Mouse (Mus musculus): ENCODE results near the gene Ppp3cb.

Gene Ppp3cb

DNA sequence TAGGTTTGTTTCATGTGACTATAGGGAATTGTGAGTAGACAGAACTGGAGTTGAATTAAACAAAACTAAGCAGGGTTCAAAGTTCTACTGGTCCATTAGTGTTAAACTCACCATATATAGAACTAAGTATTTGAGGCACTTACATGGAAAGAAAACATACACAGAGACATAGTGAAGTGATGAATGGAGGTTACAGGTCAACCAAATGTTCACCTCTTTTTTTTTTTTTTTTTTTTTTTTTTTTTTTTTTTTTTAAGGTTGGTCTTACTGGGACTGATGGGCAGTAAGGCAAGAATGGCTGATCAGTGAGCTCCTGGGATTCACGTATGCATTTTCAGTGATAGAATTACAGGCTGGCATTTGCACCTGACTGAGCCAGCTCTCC is 66.2 kb downstream of the Ppp3cb start:
- no peak for DNase-seq (ENCODE audit: low read depth, low spot score)

DNA sequence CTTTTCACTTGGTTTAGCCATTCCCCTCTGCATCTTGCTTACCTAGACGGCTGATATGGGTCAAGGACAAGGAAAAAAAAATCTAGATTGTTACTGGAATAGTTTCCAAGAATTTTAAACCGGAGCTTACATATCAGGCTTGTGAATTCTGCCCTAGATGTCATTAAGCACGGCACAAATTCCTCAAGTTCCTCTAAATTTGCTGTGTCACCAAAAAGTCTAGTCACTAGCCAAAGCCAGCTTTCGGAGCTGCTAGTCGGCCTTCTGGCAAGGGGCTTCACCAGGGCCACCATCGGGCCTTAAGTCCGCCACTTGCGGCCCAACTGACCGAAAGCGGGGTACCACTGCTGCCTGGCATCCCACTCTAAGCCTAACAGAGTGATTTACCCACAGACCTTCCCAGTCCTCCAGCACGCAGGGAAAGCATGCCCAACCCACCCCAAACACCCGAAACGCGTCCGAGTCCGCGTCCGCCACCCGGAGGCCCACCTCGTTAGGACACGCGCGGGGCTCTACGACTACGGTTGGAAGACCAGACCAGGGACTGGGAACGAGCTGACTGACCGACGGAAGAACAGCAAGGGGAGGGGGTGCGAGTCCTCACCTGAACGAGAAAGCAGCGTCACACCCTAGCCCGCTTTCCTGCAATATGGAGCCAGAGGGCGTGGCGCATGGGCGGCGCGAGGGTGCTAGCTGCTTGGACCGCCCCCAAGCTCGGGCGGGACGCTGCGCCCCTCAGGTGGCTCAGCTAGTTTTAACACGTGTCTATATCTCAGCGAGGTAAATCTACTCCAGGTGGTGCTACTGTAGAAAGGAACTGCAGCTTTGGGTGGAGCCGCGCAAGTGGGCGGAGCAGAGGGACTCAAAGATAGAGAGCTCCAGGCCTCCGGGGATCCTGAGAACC is 66.8 kb downstream of the Ppp3cb start, which contains the start of gene Anxa7:
Anxa7 (minus strand) TSS at position 843 of the 904 bp plus-strand sequence.
- DNase-seq (ENCODE audit: low read depth, low spot score) = peak; percentile 64

DNA sequence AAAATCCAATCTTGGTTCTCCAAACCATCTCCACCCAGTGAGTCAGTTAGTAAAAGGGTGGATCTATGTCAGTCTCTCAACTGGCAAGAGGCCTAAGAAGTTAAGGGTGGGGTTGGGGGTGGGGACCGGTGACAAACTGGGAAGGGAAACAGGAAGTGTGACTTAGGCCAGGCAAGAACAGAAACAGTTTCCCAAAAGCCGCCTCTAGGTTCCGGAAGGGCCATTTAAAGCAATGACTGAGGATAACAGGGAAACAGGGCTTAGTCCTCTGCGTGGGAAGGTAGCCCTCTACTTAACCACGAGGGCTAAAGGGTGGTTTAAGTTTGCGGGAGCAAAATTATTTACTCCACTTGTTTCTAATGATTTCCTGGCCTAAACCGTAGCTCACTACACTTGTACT is 67.6 kb downstream of the Ppp3cb start:
- DNase-seq (ENCODE audit: low read depth, low spot score) = peak; percentile 22

- DNase-seq (ENCODE audit: low read depth, low spot score) = no peak
Observed at GRCm38 (mm10) chr14:20478385-20478784, 68.0 kb downstream of the Ppp3cb start.

DNA sequence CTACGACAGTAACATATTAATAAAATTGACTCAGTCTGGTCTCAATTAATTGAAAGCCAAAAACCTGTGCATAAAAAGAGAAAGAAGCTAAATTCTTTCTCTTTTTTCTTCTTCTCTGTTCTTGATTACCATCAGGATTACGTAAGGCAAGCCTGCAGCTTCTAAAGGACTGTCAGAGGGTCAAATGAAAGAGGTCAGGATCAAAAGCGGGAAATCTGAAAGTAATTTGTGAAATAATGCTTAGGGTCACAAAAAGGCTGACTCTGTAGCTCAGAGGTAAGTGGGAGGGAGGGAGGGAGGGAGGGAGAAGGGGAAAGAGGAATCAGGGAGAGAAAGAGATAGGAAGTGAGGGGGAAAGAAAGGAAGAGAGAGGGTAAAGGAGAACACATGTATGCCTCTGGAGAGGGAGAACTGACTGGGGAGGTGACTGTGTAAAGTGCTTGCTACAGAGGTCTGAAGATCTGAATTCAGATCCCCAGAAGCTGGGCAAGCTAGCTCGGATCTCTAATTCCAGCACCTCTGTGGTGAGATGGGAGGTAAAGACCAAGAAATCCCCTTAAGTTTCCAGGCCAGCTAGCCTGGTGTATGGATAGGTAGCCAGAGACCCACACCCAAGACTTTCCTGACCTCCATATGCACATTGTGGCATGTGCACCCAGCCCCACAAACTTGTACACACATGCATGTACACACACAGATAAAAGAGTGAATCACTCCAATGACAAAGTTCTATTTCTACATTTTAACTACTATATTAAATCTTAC is 68.9 kb downstream of the Ppp3cb start:
- DNase-seq (ENCODE audit: low read depth, low spot score) = no peak

GRCm38 (mm10) chr14:20460216-20460615 is 86.2 kb downstream of the Ppp3cb start:
- DNase-seq (ENCODE audit: low read depth, low spot score) = no peak

GRCm38 (mm10) chr14:20458378-20458777 is 88.0 kb downstream of the Ppp3cb start:
- no peak for DNase-seq (ENCODE audit: low read depth, low spot score)

DNA sequence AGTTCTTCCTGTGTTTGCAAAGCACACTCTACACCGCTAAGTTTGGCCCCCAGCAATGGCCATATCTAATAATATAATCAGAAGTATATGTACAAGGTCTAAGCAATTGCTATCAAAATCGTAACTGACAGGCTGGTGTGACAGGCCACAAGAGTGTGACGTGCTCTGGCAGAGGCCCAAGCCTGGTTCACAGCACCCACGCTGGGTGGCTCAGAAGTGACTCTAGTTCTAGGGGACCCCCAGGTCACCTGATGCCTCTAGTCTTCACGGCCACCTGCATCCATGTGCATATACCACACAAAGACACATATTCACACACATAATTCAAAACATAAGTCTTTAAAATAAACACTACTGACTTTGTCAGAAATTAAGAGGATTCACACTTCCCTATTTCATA is 93.4 kb downstream of the Ppp3cb start:
- DNase-seq (ENCODE audit: low read depth, low spot score) = no peak

GRCm38 (mm10) chr14:20451765-20452331 is 94.5 kb downstream of the Ppp3cb start, which contains the start of gene Cfap70:
TSS of gene Cfap70 (minus strand) at chr14:20452226.
- peak; percentile 60 for DNase-seq (ENCODE audit: low read depth, low spot score)

GRCm38 (mm10) chr14:20451302-20451701 is 95.1 kb downstream of the Ppp3cb start:
- no peak for DNase-seq (ENCODE audit: low read depth, low spot score)
